Mouse (Mus musculus) cerebral cortex, adult 2 months (tissue): ENCODE data around the gene Rps13.

ENCODE experiments used
- WGBS: fragments of 180-500 bp; shearing (Covaris S2); methylation state at CpG from one replicate; pipeline ENCODE4 v1.1.7; 2018; 5-methylcytosine and 5-hydroxymethylcytosine counted together

The Rps13 gene

GRCm38 (mm10) chr7:116333713-116334668, at the start of gene Rps13:
Gene Rps13, minus strand, starts transcription at chr7:116334195.
- WGBS: under 1% methylated on average over 78 of the region's 78 CpGs

- 94% methylated on average over 6 of the region's 6 CpGs for WGBS
Observed at GRCm38 (mm10) chr7:116379181-116379580, 45.2 kb upstream of the Rps13 start.

GRCm38 (mm10) chr7:116374284-116374683, 40.3 kb upstream of the Rps13 start:
- 95% methylated on average over 1 of the region's 1 CpGs for WGBS

DNA sequence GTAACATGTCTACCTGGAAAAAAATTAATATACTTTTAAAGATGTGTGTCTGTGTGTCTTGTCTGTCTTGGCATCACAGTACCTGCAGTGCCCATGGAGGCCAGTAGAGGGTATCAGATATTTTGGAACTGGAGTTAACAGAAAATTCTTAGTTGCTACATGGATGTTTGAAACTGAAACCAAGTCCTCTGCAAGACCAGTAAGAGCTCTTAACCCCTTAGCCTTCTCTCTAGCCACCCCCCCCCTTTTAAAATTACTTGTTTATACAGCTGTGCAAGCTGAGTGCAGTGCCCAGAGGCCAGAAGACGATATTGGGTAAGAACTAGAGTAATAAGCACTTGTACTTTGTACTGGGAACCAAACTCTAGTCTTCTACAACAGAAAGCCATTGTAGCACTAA, 2.2 kb upstream of the Rps13 start:
- 60% methylated on average over 1 of the region's 1 CpGs for WGBS

- 71% methylated on average over 6 of the region's 6 CpGs for WGBS
Observed at GRCm38 (mm10) chr7:116335133-116335532, 1.1 kb upstream of the Rps13 start.

DNA sequence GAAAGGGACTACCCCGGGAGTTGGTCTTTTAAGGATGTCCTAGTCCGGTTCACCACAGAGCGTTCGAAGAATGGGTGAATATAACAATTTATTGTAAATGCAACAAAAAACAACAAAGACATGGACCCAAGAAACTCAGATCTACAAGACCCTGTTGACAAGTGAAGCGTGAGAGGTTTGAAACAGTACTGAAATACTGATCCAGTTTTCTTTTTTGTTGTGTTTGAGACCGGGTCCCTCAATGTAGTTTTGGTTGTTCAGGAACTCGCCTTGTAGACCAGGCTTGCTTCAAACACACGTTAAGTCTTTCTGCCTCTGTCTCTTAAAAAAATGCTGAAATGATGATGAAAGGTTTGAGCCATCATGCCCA, 659 bp upstream of the Rps13 start:
- 10% methylated on average over 8 of the region's 8 CpGs for WGBS

DNA sequence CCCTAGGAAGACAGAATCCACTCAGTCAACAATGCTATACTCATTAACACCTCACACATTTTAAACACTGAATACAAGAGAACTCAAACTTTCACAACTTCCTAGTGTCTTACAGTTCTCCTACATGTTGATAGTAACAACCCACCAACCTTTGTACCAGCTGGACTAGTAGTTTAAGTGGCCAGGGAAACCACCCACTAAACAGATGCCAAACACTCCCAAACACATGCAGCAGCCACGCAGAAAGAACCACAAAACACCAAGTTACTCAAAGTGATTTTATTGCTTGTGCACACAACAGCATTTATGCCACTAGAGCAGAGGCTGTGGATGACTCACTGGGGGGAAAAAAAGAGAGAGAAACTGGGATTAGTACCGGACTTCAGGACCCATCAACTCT, 2.7 kb downstream of the Rps13 start:
- WGBS: 42% methylated on average over 2 of the region's 2 CpGs

DNA sequence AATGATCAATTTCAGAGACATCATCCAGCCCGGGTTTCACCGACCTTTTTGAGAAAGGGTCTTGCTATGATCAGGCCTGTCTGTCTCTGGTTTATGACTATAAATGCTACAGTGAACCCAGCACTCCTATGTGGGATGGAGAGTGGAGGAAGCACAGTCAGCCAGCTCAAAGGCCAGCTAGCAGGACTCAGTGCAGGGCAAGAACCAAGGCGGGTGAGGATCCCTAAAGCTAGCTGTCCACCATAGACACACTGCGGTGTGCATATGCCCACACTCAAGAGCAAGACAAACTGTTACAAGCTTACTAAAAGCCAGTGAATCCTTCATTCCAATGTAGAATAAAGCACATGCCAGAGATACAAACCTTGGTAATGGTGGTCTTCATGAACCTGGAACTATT, 4.1 kb downstream of the Rps13 start:
- WGBS: 93% methylated on average over 4 of the region's 4 CpGs

DNA sequence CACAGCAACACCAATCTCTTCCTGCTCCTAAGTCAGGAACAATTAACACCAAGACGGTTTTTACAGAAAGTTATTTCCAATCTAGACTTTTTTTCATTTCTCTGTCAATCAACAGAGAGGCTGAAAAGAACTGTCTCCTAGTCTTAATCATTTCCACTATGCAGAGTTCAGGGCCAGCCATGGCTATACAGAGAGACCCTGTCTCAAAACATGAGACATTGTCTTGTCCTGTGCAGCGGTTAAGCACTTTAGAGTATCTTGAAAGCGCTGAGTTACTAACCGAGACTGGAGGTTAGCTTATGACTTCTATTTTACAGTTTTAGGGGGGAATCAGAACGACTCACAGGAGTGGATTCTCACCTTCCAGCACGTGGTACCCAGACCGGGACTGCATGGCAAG, 5.2 kb downstream of the Rps13 start:
- WGBS: 79% methylated on average over 7 of the region's 7 CpGs

DNA sequence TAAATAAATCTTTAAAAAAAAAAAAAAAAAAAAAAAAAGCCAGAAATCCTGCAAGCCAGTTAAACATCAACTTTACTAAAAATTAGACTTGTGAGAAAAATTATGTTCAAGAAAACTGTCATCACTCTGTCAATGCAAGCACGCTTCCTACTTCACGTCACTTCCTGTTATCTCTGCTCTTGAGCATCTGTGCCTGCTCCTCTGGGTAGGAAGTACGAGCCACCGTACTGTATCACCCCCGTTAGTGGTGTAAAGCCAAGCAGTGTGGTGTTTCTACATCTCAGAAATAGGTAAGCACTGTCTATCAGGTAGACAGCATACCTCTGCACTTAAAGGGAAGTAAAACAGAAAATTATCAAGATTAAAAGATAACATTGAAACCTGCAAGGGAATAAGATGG, 6.1 kb downstream of the Rps13 start:
- 73% methylated on average over 5 of the region's 5 CpGs for WGBS

DNA sequence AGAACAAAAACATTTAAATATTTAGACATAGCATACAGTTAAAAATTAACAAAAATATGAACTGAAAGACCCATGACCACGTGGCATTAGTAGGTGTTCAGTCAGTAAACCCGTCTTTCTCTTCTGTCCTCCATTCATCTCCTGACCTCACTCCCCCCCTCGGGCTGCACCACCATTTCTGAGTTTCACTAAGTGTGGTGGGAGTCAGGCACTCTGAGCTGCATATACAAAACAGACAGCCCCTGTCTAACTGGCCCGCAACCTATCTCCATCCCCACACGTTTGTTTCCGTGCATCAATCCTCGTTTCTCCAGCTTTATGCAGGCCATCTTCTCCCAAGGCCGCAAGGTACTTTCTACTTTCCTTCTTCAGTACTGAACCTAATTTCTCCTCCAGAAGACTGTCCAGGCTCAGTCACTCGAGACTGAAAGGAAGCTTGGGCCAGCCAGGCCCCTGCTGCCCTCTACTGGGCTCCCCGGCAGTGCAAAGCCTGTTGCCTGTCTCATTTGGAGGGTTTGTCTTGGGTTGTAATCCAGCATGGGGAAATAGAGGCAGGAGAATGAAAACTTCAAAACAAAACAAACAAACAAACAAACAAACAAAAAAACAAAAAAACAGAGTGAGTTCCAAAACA, 10.5 kb downstream of the Rps13 start:
- WGBS: 39% methylated on average over 10 of the region's 10 CpGs

DNA sequence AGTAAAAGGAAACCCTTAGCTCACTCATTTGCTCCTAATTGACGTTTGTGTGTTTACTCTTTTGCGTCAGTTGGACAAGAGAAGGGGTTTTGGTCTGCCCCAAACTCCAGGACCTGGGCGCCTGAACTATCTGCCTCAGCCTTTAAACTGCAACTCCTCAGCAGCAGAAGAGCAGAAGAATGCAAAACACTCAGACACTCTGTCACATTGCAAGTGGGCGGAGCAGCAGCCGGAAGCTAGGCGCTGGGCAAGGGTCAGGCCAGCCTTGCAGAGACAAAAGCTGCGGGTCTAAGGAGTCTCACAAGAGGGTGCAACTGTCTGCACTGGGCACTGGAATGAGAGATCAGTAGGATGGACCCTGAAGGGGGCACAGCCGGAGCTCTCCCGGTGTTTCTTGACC, 24.5 kb downstream of the Rps13 start:
- 60% methylated on average over 9 of the region's 9 CpGs for WGBS

DNA sequence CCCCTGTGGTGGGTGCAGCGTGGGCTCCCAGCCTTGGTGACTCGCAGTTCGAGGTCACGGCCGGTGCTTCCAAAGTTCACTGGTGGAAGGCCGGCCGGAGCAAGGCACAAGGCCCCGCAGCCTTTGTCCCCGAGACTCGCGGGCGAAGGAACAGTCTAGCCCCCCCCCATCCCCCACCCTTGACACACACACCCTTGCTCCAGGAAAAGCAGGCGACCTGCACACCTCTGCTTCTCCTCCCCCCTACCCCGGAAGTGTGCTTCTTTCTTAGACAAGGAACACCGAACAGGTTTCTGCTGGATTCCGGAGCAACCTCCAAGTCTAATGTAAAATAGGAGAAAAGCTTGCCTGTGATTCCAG, 25.4 kb downstream of the Rps13 start:
- WGBS: 10% methylated on average over 16 of the region's 16 CpGs

- 1% methylated on average over 64 of the region's 65 CpGs for WGBS
Observed at GRCm38 (mm10) chr7:116307871-116308631, 25.9 kb downstream of the Rps13 start, which contains the start of gene Plekha7. Gene Plekha7, minus strand, starts transcription at chr7:116308376.

GRCm38 (mm10) chr7:116307099-116307870, 26.7 kb downstream of the Rps13 start:
- WGBS: under 1% methylated on average over 63 of the region's 63 CpGs

DNA sequence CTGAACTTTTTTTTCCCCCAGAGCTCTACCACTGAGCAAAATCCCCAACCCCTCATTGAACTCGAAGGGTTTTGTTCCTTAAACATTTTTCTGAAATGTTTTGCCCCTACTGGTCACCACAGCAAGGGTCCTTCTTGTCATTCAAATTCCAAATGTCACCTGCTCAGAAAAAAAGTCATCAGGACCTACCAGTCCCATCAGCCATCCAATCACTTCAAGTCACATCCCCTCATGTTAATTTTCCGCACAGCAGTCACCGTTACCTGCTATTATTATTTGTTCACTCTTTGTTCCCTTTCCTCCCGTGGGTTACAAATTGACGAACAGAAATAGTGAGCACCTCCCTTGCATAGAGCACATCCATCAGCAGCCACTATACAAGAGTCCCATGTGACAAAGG, 27.4 kb downstream of the Rps13 start:
- 12% methylated on average over 5 of the region's 5 CpGs for WGBS

GRCm38 (mm10) chr7:116301661-116302311, 32.2 kb downstream of the Rps13 start:
- 86% methylated on average over 5 of the region's 5 CpGs for WGBS

GRCm38 (mm10) chr7:116301144-116301543, 32.9 kb downstream of the Rps13 start:
- WGBS: 92% methylated on average over 4 of the region's 4 CpGs

DNA sequence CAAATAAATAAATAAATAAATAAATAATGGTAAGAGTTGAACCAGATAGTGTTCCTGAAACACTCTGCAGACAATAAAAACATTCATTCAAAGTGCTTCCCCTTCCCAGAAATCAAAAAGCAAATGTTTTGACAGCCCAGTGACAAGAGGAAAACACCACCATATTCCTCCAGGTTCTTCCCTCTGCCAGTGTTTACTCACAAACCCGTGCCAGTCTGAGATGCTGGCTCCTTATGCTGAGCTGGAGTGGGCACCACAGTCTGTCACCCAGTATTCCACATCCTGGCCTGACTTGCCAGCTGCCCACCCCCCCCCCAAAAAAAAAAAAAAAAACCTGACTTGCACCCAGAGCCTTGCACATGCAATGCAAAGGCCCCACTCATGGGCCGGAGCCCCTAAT, 35.1 kb downstream of the Rps13 start:
- WGBS: 65% methylated on average over 2 of the region's 2 CpGs

GRCm38 (mm10) chr7:116298389-116298788, 35.6 kb downstream of the Rps13 start:
- WGBS: 64% methylated on average over 10 of the region's 10 CpGs

- 85% methylated on average over 3 of the region's 3 CpGs for WGBS
Observed at GRCm38 (mm10) chr7:116294961-116295360, 39.0 kb downstream of the Rps13 start.
